Mouse (Mus musculus) midbrain, embryonic 11.5 days (tissue): ENCODE results near the gene Pou2f1. TPM values are rescaled to one million over a fixed set of nuclear protein-coding genes. Genes with fewer than 3 reads are reported as not detected.

Experiments used
- ATAC-seq: fragments of 200-750 bp; cut with Nextera tagmentation; 2 replicates; pipeline ENCODE4 v1.8.0; 2017; ENCODE audit warnings: moderate TSS enrichment, moderate library complexity; ENCODE audit not compliant: low FRiP score
- DNase-seq: peaks from one replicate; pipeline ENCODE4 v3.0.0; 2015; ENCODE audit warnings: low spot score; ENCODE audit errors: missing footprints
- H3K27ac ChIP-seq: fragments of 300-500 bp; sonication (generic); 2 replicates; pipeline ENCODE4 v1.5.1; 2014; ENCODE audit warnings: low read depth, low read length
- H3K27me3 ChIP-seq: fragments of 300-500 bp; sonication (generic); 2 replicates; pipeline ENCODE4 v1.6.1; 2014; ENCODE audit warnings: mild to moderate bottlenecking, low read length, moderate library complexity, mixed read lengths; ENCODE audit not compliant: control insufficient read depth, insufficient read depth
- H3K36me3 ChIP-seq: fragments of 300-500 bp; sonication (generic); 2 replicates; pipeline ENCODE4 v1.6.1; 2014; ENCODE audit warnings: mild to moderate bottlenecking, low read length, moderate library complexity, mixed read lengths; ENCODE audit not compliant: control insufficient read depth, insufficient read depth
- H3K4me1 ChIP-seq: fragments of 300-500 bp; sonication (generic); 2 replicates; pipeline ENCODE4 v1.6.1; 2014; ENCODE audit warnings: low read length; ENCODE audit not compliant: control insufficient read depth, insufficient read depth
- H3K4me2 ChIP-seq: fragments of 300-500 bp; sonication (generic); 2 replicates; pipeline ENCODE4 v1.6.1; 2014; ENCODE audit warnings: mild to moderate bottlenecking, moderate library complexity
- H3K4me3 ChIP-seq: fragments of 300-500 bp; sonication (generic); 2 replicates; pipeline ENCODE4 v1.5.1; 2014; ENCODE audit warnings: low read depth, low read length
- H3K9ac ChIP-seq: fragments of 300-500 bp; sonication (generic); 2 replicates; pipeline ENCODE4 v1.6.1; 2014; ENCODE audit warnings: low read length
- H3K9me3 ChIP-seq: fragments of 300-500 bp; sonication (generic); 2 replicates; pipeline ENCODE4 v1.6.1; 2016; ENCODE audit warnings: low read length; ENCODE audit not compliant: control insufficient read depth
- WGBS: fragments of 180-500 bp; shearing (Covaris S2); extraction: QIAGEN DNeasy Blood & Tissue Kit; methylation state at CpG from one replicate; pipeline ENCODE4 v1.1.7; 2014; 5-methylcytosine and 5-hydroxymethylcytosine counted together
- polyA plus RNA-seq: library from polyadenylated mRNA; unstranded; fragments of >200 nt; fragmentation: Nextera tagmentation; extraction: Ambion mirVana; gene quantifications from 2 replicates; pipeline ENCODE4 v1.2.1, GENCODE M21; 2014

Gene Pou2f1
- polyA plus RNA-seq, 1 experiment from 2014 or later = 32.1 TPM

- Histone ChIP-seq H3K27ac (peak overlapping the region; percentile 1; the same call in 1 of the 2 replicates), H3K36me3 (no peaks in the 10 kb centered on the region), H3K4me1 (peaks cover 15% of the 10 kb centered on the region), H3K9me3 (no peaks in the 10 kb centered on the region), H3K9ac (no peak overlapping the region), H3K4me3 (no peak overlapping the region), H3K27me3 (no peaks in the 10 kb centered on the region), H3K4me2 (no peak overlapping the region; the same call in 1 of the 2 replicates)
- 49% methylated on average over 7 of the region's 7 CpGs for WGBS
- ATAC-seq (peak; percentile 91), DNase-seq (no peak)
Measured at GRCm38 (mm10) chr1:165934648-165935465, 67.6 kb downstream of the Pou2f1 start.

GRCm38 (mm10) chr1:165933915-165934647 lies 68.4 kb downstream of the Pou2f1 start:
- Histone ChIP-seq H3K36me3 (no peaks in the 10 kb centered on the region), H3K9me3 (no peaks in the 10 kb centered on the region), H3K27ac (no peak overlapping the region; the same call in 1 of the 2 replicates), H3K4me1 (peaks cover 15% of the 10 kb centered on the region), H3K4me2 (no peak overlapping the region), H3K27me3 (no peaks in the 10 kb centered on the region), H3K4me3 (no peak overlapping the region), H3K9ac (no peak overlapping the region)
- no peak for DNase-seq
- ATAC-seq = no peak
- WGBS = 77% methylated on average over 5 of the region's 5 CpGs

GRCm38 (mm10) chr1:165932842-165933241 lies 69.6 kb downstream of the Pou2f1 start:
- Histone ChIP-seq H3K4me2 (no peak overlapping the region), H3K27me3 (no peaks in the 10 kb centered on the region), H3K9ac (no peak overlapping the region), H3K4me3 (no peak overlapping the region), H3K4me1 (peaks cover 15% of the 10 kb centered on the region), H3K36me3 (no peaks in the 10 kb centered on the region), H3K27ac (no peak overlapping the region), H3K9me3 (no peaks in the 10 kb centered on the region)
- ATAC-seq (no peak), DNase-seq (no peak)
- 94% methylated on average over 2 of the region's 2 CpGs for WGBS

- Histone ChIP-seq H3K27me3 (no peaks in the 10 kb centered on the region), H3K4me1 (peaks cover 12% of the 10 kb centered on the region), H3K27ac (no peak overlapping the region), H3K36me3 (no peaks in the 10 kb centered on the region), H3K9me3 (no peaks in the 10 kb centered on the region), H3K4me2 (no peak overlapping the region), H3K9ac (no peak overlapping the region), H3K4me3 (no peak overlapping the region)
- no peak for ATAC-seq
- 87% methylated on average over 3 of the region's 3 CpGs for WGBS
- DNase-seq = no peak
Measured at GRCm38 (mm10) chr1:165930510-165930909, 72.0 kb downstream of the Pou2f1 start.

- H3K9ac ChIP-seq = no peak overlapping the region
- H3K27ac ChIP-seq = no peak overlapping the region
- H3K36me3 ChIP-seq = no peaks in the 10 kb centered on the region
- WGBS = 91% methylated on average over 7 of the region's 7 CpGs
- ATAC-seq = no peak
- no peaks in the 10 kb centered on the region for H3K9me3 ChIP-seq
- no peak for DNase-seq
- no peaks in the 10 kb centered on the region for H3K4me1 ChIP-seq
- H3K27me3 ChIP-seq = no peaks in the 10 kb centered on the region
- H3K4me3 ChIP-seq = no peak overlapping the region
- H3K4me2 ChIP-seq = no peak overlapping the region
Measured at GRCm38 (mm10) chr1:165927507-165928279, 74.8 kb downstream of the Pou2f1 start.

- Histone ChIP-seq H3K36me3 (no peaks in the 10 kb centered on the region), H3K9ac (no peak overlapping the region), H3K27ac (no peak overlapping the region), H3K9me3 (no peaks in the 10 kb centered on the region), H3K4me3 (no peak overlapping the region), H3K4me2 (no peak overlapping the region), H3K27me3 (no peaks in the 10 kb centered on the region), H3K4me1 (no peaks in the 10 kb centered on the region)
- ATAC-seq = no peak
- WGBS = 98% methylated on average over 2 of the region's 2 CpGs
- DNase-seq = peak; percentile 64
Measured at GRCm38 (mm10) chr1:165925207-165925606, 77.3 kb downstream of the Pou2f1 start.

GRCm38 (mm10) chr1:165922488-165922887 lies 80.0 kb downstream of the Pou2f1 start:
- 90% methylated on average over 1 of the region's 1 CpGs for WGBS
- DNase-seq (peak; percentile 67), ATAC-seq (no peak)

GRCm38 (mm10) chr1:165921026-165921425 lies 81.5 kb downstream of the Pou2f1 start:
- Histone ChIP-seq H3K4me3 (no peak overlapping the region), H3K9me3 (no peaks in the 10 kb centered on the region), H3K27ac (no peak overlapping the region), H3K4me1 (no peaks in the 10 kb centered on the region), H3K36me3 (peaks cover 5% of the 10 kb centered on the region; the same call in 1 of the 2 replicates), H3K27me3 (no peaks in the 10 kb centered on the region), H3K4me2 (no peak overlapping the region), H3K9ac (no peak overlapping the region)
- ATAC-seq (no peak), DNase-seq (no peak)
- 74% methylated on average over 3 of the region's 3 CpGs for WGBS

More at GRCm38 (mm10) chr1:165922488-165922887, 80.0 kb downstream of the Pou2f1 start:
- H3K9ac ChIP-seq = no peak overlapping the region
- H3K27ac ChIP-seq = no peak overlapping the region
- H3K27me3 ChIP-seq = no peaks in the 10 kb centered on the region
- H3K4me1 ChIP-seq = no peaks in the 10 kb centered on the region
- no peak overlapping the region for H3K4me2 ChIP-seq
- no peaks in the 10 kb centered on the region for H3K9me3 ChIP-seq
- H3K4me3 ChIP-seq = no peak overlapping the region
- H3K36me3 ChIP-seq = no peaks in the 10 kb centered on the region
